Mouse (Mus musculus) myocyte (in vitro differentiated cells): Measurements from ENCODE around the gene Lzts2.

Experiments
- CEBPB ChIP-seq: IDR thresholded peaks from 2 replicates; pipeline ENCODE4 v1.6.1; 2011; ENCODE audit warnings: mild to moderate bottlenecking, moderate library complexity; ENCODE audit not compliant: poor library complexity, insufficient read depth, severe bottlenecking
- E2F4 ChIP-seq: IDR thresholded peaks from one replicate; pipeline ENCODE4 v1.6.1; 2011; ENCODE audit warnings: mild to moderate bottlenecking, control low read depth, moderate library complexity; ENCODE audit not compliant: insufficient read depth
- MAX ChIP-seq: IDR thresholded peaks from one replicate; pipeline ENCODE4 v1.6.1; 2011; ENCODE audit warnings: low read depth, mild to moderate bottlenecking, control low read depth
- POLR2A ChIP-seq: IDR thresholded peaks from one replicate; pipeline ENCODE4 v1.6.1; 2011; ENCODE audit warnings: low read depth, mild to moderate bottlenecking, control low read depth, moderate library complexity; ENCODE audit not compliant: insufficient read length
- POLR2AphosphoS2 ChIP-seq: IDR thresholded peaks from one replicate; pipeline ENCODE4 v1.6.1; 2011; ENCODE audit warnings: low read depth, control low read depth; ENCODE audit not compliant: insufficient read length
- TCF12 ChIP-seq: IDR thresholded peaks from one replicate; pipeline ENCODE4 v1.6.1; 2011; ENCODE audit warnings: mild to moderate bottlenecking, control low read depth; ENCODE audit not compliant: poor library complexity, insufficient read depth, severe bottlenecking
- USF1 ChIP-seq: IDR thresholded peaks from one replicate; pipeline ENCODE4 v1.6.1; 2011; ENCODE audit warnings: low read depth, mild to moderate bottlenecking, control low read depth, moderate library complexity

GRCm38 (mm10) chr19:45036867-45037266 is 22.7 kb downstream of the Lzts2 start:
- TF ChIP-seq POLR2A = no peak
- TF ChIP-seq POLR2AphosphoS2 = peak; percentile 21
- no peak for TF ChIP-seq CEBPB
- TF ChIP-seq MAX = no peak
- no peak for TF ChIP-seq USF1
- no peak for TF ChIP-seq TCF12
- TF ChIP-seq E2F4 = no peak
